Mouse (Mus musculus) midbrain, embryonic 12.5 days (tissue): ENCODE data around the gene Gm20388. TPM values are rescaled to one million over a fixed set of nuclear protein-coding genes. Genes with fewer than 3 reads are reported as not detected.
"Not testable (repeated sequence)": the region's sequence is repeated elsewhere in the genome, so short reads cannot be mapped to it uniquely, and the experiment has no call there.

ENCODE experiments used
- ATAC-seq: fragments of 200-750 bp; cut with Nextera tagmentation; 2 replicates; pipeline ENCODE4 v1.8.0; 2017; ENCODE audit warnings: low read depth, moderate TSS enrichment, moderate library complexity; ENCODE audit not compliant: low FRiP score
- H3K27ac ChIP-seq: fragments of 300-500 bp; sonication (generic); replicated peaks from 2 replicates; pipeline ENCODE4 v1.5.1; 2016; ENCODE audit warnings: mild to moderate bottlenecking
- H3K27me3 ChIP-seq: fragments of 300-500 bp; sonication (generic); 2 replicates; pipeline ENCODE4 v1.6.1; 2016; ENCODE audit warnings: mild to moderate bottlenecking
- H3K36me3 ChIP-seq: fragments of 300-500 bp; sonication (generic); 2 replicates; pipeline ENCODE4 v1.6.1; 2016
- H3K4me1 ChIP-seq: fragments of 300-500 bp; sonication (generic); 2 replicates; pipeline ENCODE4 v1.6.1; 2016
- H3K4me2 ChIP-seq: fragments of 300-500 bp; sonication (generic); replicated peaks from 2 replicates; pipeline ENCODE4 v1.6.1; 2016; ENCODE audit warnings: mild to moderate bottlenecking, moderate library complexity
- H3K4me3 ChIP-seq: fragments of 300-500 bp; sonication (generic); 2 replicates; pipeline ENCODE4 v1.5.1; 2016; ENCODE audit warnings: mild to moderate bottlenecking
- H3K9ac ChIP-seq: fragments of 300-500 bp; sonication (generic); replicated peaks from 2 replicates; pipeline ENCODE4 v1.6.1; 2016; ENCODE audit warnings: mild to moderate bottlenecking, moderate library complexity
- H3K9me3 ChIP-seq: fragments of 300-500 bp; sonication (generic); 2 replicates; pipeline ENCODE4 v1.6.1; 2016; ENCODE audit warnings: mild to moderate bottlenecking
- WGBS: fragments of 180-500 bp; shearing (Covaris S2); methylation state at CpG from one replicate; pipeline ENCODE4 v1.1.7; 2016; 5-methylcytosine and 5-hydroxymethylcytosine counted together
- polyA plus RNA-seq: library from polyadenylated mRNA; unstranded; fragments of >200 nt; fragmentation: Nextera tagmentation; extraction: Ambion mirVana; gene quantifications from 2 replicates; pipeline ENCODE4 v1.2.1, GENCODE M21; 2016

Gene Gm20388
- polyA plus RNA-seq, 1 experiment from 2014 or later, result not detected

DNA sequence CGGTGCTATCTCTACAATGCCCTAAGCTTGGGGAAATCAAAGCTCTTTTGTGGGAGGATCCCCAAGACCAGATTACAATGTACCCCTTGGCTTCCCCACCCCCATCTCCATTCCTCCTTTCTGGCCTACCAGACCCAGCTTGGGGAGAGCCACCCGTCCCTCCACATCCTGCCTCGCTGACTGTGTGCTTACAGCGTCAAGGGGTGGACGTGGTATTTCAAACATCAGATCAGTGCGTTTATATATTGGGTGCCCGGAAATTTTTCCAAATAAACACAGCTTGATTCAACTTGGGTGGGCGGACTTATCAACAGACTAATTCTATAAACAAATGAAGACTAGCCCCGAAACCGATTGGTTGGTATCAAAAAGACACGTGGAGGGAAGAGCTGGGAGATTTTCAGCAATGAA, 1216.7 kb downstream of the Gm20388 start:
- no peak overlapping the region for H3K27ac ChIP-seq
- no peaks in the 10 kb centered on the region for H3K36me3 ChIP-seq
- no peak for ATAC-seq
- WGBS, result 1% methylated on average over 11 of the region's 11 CpGs
- no peak overlapping the region for H3K4me3 ChIP-seq
- H3K4me2 ChIP-seq, result no peak overlapping the region
- no peak overlapping the region for H3K9ac ChIP-seq
- peaks cover 99% of the 10 kb centered on the region for H3K27me3 ChIP-seq
- peaks cover 24% of the 10 kb centered on the region for H3K4me1 ChIP-seq
- H3K9me3 ChIP-seq, result no peaks in the 10 kb centered on the region

GRCm38 (mm10) chr8:121127756-121128375, 1217.2 kb downstream of the Gm20388 start, which contains the start of gene Foxl1:
Foxl1 (plus strand) TSS chr8:121127940.
- H3K4me1 ChIP-seq, result peaks cover 24% of the 10 kb centered on the region
- H3K27me3 ChIP-seq, result peaks cover 99% of the 10 kb centered on the region
- no peak for ATAC-seq
- WGBS, result under 1% methylated on average over 43 of the region's 43 CpGs
- H3K9ac ChIP-seq, result no peak within 1 kb of the TSS; the same call in 1 of the 2 replicates
- H3K27ac ChIP-seq, result no peak within 1 kb of the TSS
- no peaks in the 10 kb centered on the region for H3K9me3 ChIP-seq
- H3K4me2 ChIP-seq, result peak within 1 kb of the TSS; percentile 28
- H3K4me3 ChIP-seq, result peak within 1 kb of the TSS; percentile 24
- H3K36me3 ChIP-seq, result no peaks in the 10 kb centered on the region

DNA sequence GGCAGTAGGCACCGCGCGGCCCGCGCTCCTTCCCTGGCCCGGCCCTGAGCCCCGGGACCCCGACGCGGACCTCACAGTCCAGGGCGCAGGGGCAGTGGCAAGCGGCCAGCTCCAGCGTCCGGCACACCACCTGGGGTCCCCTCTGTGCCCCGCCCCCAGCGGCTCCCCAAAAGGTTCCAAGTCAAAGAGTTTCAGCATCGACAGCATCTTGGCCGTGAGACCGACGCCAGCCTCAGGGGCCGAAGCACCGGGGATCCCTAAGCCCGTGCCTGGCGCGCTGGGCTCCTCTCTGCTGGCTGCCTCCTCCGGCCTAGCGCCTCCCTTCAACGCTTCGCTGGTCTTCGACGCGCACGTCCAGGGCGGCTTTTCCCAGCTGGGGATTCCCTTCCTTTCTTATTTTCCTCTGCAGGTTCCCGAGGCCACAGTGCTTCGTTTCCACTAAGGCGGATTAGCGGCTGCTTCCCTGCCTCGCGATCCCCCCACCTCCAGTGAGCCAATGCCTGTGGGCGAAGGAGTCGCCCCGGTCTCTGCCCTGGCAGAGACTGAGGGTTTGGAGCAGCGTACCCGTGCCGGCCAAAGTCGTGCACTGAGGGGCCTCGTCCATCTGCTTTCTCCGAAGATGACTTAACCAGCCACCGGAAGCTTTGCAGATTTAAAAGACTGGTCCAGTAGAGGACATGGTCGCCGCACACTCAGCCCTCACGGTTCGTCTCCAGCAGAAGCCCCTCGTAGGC, 1218.1 kb downstream of the Gm20388 start:
- H3K27me3 ChIP-seq, result peaks cover 92% of the 10 kb centered on the region
- no peaks in the 10 kb centered on the region for H3K36me3 ChIP-seq
- no peaks in the 10 kb centered on the region for H3K9me3 ChIP-seq
- no peak overlapping the region for H3K9ac ChIP-seq
- peak overlapping the region; percentile 24 for H3K4me3 ChIP-seq
- H3K4me1 ChIP-seq, result peaks cover 24% of the 10 kb centered on the region
- no peak overlapping the region for H3K27ac ChIP-seq
- no peak for ATAC-seq
- WGBS, result 1% methylated on average over 55 of the region's 55 CpGs
- H3K4me2 ChIP-seq, result peak overlapping the region; percentile 28

DNA sequence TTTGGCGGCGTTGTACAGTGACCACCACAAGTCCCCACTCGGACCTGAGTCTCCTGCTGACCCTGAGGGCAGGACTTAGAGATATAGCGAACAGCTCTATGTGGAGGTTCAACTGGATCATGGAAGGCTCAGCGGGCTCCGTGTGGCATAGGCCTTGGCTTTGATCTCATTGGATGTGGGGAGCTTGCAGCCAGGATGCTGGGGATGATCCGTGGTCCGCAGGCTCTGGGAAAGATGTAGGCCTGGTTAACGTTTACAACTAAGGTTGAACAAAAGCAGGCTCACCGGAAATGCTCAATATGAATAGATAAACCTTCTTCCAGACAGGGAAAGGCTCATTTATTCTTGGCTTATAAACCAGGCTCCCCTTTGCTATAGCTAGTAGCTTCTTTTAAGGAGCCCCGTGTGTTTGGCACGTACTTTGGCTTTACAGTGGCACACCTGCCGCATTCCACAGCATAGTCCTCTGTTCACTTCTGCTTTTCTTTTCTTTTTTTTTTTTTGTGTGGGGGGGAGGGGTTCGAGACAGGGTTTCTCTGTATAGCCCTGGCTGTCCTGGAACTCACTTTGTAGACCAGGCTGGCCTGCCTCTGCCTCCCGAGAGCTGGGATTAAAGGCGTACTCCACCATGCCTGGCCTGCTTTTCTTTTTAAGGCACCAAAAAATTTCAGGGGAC, 1218.8 kb downstream of the Gm20388 start:
- H3K36me3 ChIP-seq, result no peaks in the 10 kb centered on the region
- H3K27ac ChIP-seq, result no peak overlapping the region
- peaks cover 84% of the 10 kb centered on the region for H3K27me3 ChIP-seq
- H3K9ac ChIP-seq, result no peak overlapping the region
- ATAC-seq, result no peak
- WGBS, result 12% methylated on average over 16 of the region's 16 CpGs
- H3K9me3 ChIP-seq, result no peaks in the 10 kb centered on the region
- H3K4me3 ChIP-seq, result no peak overlapping the region; the same call in 1 of the 2 replicates
- peaks cover 24% of the 10 kb centered on the region for H3K4me1 ChIP-seq
- no peak overlapping the region for H3K4me2 ChIP-seq

DNA sequence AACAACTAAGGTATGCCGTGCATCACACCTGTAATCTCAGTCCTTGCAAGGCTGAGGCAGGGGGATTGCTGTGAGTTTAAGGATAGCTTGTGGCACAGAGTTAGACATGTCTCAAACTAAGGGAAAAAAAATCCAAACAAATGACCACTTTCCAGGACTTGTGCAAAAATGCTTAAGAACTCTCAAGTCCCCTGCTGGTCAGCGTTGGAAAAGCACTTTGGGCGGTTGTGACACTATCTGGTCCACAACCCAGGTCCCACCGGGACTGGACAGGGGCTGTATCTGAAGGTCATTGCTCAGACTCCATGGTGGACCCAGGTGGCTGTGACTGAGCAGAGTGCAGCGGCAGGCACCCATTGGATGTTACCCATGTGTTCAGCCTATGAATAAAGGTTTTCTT, 1219.9 kb downstream of the Gm20388 start:
- 33% methylated on average over 5 of the region's 5 CpGs for WGBS
- Histone ChIP-seq H3K4me1 (peaks cover 17% of the 10 kb centered on the region), H3K9ac (no peak overlapping the region), H3K9me3 (no peaks in the 10 kb centered on the region), H3K36me3 (no peaks in the 10 kb centered on the region), H3K27ac (no peak overlapping the region), H3K4me3 (no peak overlapping the region), H3K4me2 (no peak overlapping the region), H3K27me3 (peaks cover 80% of the 10 kb centered on the region)
- ATAC-seq, result no peak

GRCm38 (mm10) chr8:121132961-121133513, 1222.4 kb downstream of the Gm20388 start:
- Histone ChIP-seq H3K4me1 (peaks cover 10% of the 10 kb centered on the region), H3K27ac (no peak overlapping the region), H3K4me3 (no peak overlapping the region), H3K4me2 (no peak overlapping the region), H3K36me3 (no peaks in the 10 kb centered on the region), H3K9ac (no peak overlapping the region), H3K27me3 (peaks cover 55% of the 10 kb centered on the region), H3K9me3 (peaks cover 3% of the 10 kb centered on the region; the same call in 1 of the 2 replicates)
- ATAC-seq, result no peak
- WGBS, result 62% methylated on average over 5 of the region's 5 CpGs

GRCm38 (mm10) chr8:121134102-121134501, 1223.5 kb downstream of the Gm20388 start:
- WGBS, result 86% methylated on average over 10 of the region's 10 CpGs
- Histone ChIP-seq H3K4me3 (no peak overlapping the region), H3K27ac (no peak overlapping the region), H3K36me3 (no peaks in the 10 kb centered on the region), H3K9ac (no peak overlapping the region), H3K27me3 (peaks cover 45% of the 10 kb centered on the region), H3K4me1 (no peaks in the 10 kb centered on the region), H3K4me2 (no peak overlapping the region), H3K9me3 (peaks cover 10% of the 10 kb centered on the region)
- no peak for ATAC-seq

DNA sequence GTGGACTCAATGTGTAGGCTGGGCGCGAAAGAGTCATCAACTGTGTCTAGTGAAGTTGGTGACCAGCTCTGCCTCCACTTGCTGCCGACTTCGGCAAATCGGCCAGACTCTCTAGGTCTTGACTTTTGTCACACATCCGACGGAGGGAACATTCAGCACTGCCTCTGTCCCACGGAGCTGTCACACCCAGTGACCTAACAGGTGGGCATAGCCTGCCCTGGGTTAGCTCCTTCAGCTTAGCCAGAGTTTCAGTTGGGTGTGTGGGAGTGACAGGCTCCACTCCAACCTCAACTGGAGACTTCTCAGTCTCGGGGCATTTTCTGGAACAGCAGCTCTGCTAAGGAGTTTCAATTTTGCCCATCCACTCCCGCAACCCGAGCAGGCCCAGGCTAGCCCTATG, 1223.9 kb downstream of the Gm20388 start:
- H3K9ac ChIP-seq, result no peak overlapping the region
- no peak overlapping the region for H3K4me2 ChIP-seq
- peaks cover 10% of the 10 kb centered on the region for H3K9me3 ChIP-seq
- H3K36me3 ChIP-seq, result no peaks in the 10 kb centered on the region
- 87% methylated on average over 11 of the region's 11 CpGs for WGBS
- H3K27me3 ChIP-seq, result peaks cover 45% of the 10 kb centered on the region
- H3K4me3 ChIP-seq, result no peak overlapping the region
- no peak for ATAC-seq
- H3K27ac ChIP-seq, result no peak overlapping the region
- no peaks in the 10 kb centered on the region for H3K4me1 ChIP-seq

DNA sequence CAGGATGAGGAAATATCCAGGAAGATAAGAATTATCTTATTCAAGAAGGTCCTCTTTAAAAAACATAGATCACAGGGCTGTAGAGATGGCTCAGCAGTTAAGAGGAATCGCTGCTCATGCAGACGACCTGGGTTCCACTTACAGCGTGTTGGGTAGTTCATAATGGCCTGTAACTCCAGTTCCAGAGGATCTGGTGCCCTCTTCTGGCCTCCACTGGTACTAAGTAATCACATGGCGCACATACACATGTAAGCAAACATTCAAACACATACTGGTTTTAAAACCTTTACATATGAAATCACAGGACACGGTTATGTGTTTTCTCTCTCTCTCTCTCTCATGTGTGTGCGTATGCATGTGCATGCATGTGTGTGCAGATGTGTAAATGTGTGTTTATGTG, 1226.2 kb downstream of the Gm20388 start:
- 94% methylated on average over 6 of the region's 6 CpGs for WGBS
- H3K27ac ChIP-seq, result no peak overlapping the region
- no peaks in the 10 kb centered on the region for H3K4me1 ChIP-seq
- ATAC-seq, result no peak
- peaks cover 28% of the 10 kb centered on the region for H3K27me3 ChIP-seq
- no peaks in the 10 kb centered on the region for H3K36me3 ChIP-seq
- no peak overlapping the region for H3K4me2 ChIP-seq
- no peak overlapping the region for H3K4me3 ChIP-seq
- no peak overlapping the region for H3K9ac ChIP-seq
- peaks cover 10% of the 10 kb centered on the region for H3K9me3 ChIP-seq

DNA sequence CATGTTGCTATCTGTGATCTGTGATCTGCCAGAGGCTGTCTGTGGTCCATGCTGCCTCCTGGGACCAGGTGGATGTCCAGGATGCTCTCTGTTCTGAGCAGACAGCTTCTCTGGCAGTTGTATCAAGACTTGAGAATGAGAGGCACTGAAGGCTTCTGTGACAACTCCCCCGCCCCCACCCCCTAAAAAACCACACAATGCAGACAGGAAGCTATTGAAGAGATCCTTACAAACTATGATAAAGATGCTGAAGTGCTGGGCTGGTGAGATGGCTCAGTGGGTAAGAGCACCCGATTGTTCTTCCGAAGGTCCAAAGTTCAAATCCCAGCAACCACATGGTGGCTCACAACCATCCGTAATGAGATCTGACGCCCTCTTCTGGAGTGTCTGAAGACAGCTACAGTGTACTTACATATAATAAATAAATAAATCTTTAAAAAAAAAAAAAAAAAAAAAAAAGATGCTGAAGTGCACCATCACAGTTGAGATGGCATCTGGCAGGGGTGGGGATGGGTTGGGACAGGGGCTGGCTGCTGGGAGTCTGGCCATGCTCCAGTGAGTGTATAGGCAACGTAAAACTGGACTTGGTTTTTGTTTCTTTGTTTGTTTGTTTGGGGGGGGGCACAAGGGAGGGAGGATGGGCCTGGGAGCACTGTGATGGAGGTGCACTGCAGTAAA, 1235.0 kb downstream of the Gm20388 start:
- H3K36me3 ChIP-seq, H3K4me1 ChIP-seq, H3K4me3 ChIP-seq, H3K4me2 ChIP-seq, ATAC-seq, H3K9me3 ChIP-seq, H3K9ac ChIP-seq, H3K27ac ChIP-seq: not testable (repeated sequence)
- peaks cover 19% of the 10 kb centered on the region; the same call in 1 of the 2 replicates for H3K27me3 ChIP-seq
- WGBS, result 80% methylated on average over 5 of the region's 6 CpGs

GRCm38 (mm10) chr8:121148573-121149083, 1238.0 kb downstream of the Gm20388 start:
- Histone ChIP-seq H3K36me3 (no peaks in the 10 kb centered on the region), H3K9me3 (no peaks in the 10 kb centered on the region), H3K27me3 (peaks cover 16% of the 10 kb centered on the region; the same call in 1 of the 2 replicates), H3K4me3 (no peak overlapping the region), H3K4me1 (no peaks in the 10 kb centered on the region), H3K27ac (no peak overlapping the region), H3K9ac (no peak overlapping the region), H3K4me2 (no peak overlapping the region)
- no peak for ATAC-seq
- WGBS, result 58% methylated on average over 8 of the region's 8 CpGs
